Mouse (Mus musculus) neural tube, embryonic 14.5 days (tissue): ENCODE data around the gene Pip5kl1. TPM values are rescaled to one million over a fixed set of nuclear protein-coding genes. Genes with fewer than 3 reads are reported as not detected.

Experiments used
- ATAC-seq: fragments of 200-750 bp; cut with Nextera tagmentation; 2 replicates; pipeline ENCODE4 v1.8.0; 2017; ENCODE audit warnings: low read depth, mild to moderate bottlenecking, moderate TSS enrichment, moderate library complexity
- H3K27ac ChIP-seq: fragments of 300-500 bp; sonication (generic); 2 replicates; pipeline ENCODE4 v1.5.1; 2014; ENCODE audit warnings: low read depth, mild to moderate bottlenecking, control low read depth, low read length, moderate library complexity, mixed read lengths
- H3K27me3 ChIP-seq: fragments of 300-500 bp; sonication (generic); 2 replicates; pipeline ENCODE4 v1.6.1; 2014; ENCODE audit warnings: low read length; ENCODE audit not compliant: control insufficient read depth, insufficient read depth
- H3K36me3 ChIP-seq: fragments of 300-500 bp; sonication (generic); 2 replicates; pipeline ENCODE4 v1.6.1; 2014; ENCODE audit warnings: low read length, mixed read lengths; ENCODE audit not compliant: control insufficient read depth, insufficient read depth
- H3K4me1 ChIP-seq: fragments of 300-500 bp; sonication (generic); 2 replicates; pipeline ENCODE4 v1.6.1; 2014; ENCODE audit warnings: low read length; ENCODE audit not compliant: control insufficient read depth, insufficient read depth
- H3K4me2 ChIP-seq: fragments of 300-500 bp; sonication (generic); 2 replicates; pipeline ENCODE4 v1.6.1; 2014; ENCODE audit warnings: mild to moderate bottlenecking, low read depth, low read length, control low read depth
- H3K4me3 ChIP-seq: fragments of 300-500 bp; sonication (generic); 2 replicates; pipeline ENCODE4 v1.5.1; 2014; ENCODE audit warnings: low read depth, low read length, control low read depth, mixed read lengths
- H3K9ac ChIP-seq: fragments of 300-500 bp; sonication (generic); replicated peaks from 2 replicates; pipeline ENCODE4 v1.6.1; 2014; ENCODE audit warnings: low read depth, mild to moderate bottlenecking, control low read depth, low read length, mixed read lengths
- H3K9me3 ChIP-seq: fragments of 300-500 bp; sonication (generic); 2 replicates; pipeline ENCODE4 v1.6.1; 2016; ENCODE audit warnings: low read length; ENCODE audit not compliant: control insufficient read depth
- WGBS: fragments of 180-500 bp; shearing (Covaris S2); extraction: QIAGEN DNeasy Blood & Tissue Kit; methylation state at CpG from one replicate; pipeline ENCODE4 v1.1.7; 2014; 5-methylcytosine and 5-hydroxymethylcytosine counted together
- polyA plus RNA-seq: library from polyadenylated mRNA; unstranded; fragments of >200 nt; fragmentation: Nextera tagmentation; extraction: Ambion mirVana; gene quantifications from 2 replicates; pipeline ENCODE4 v1.2.1, GENCODE M21; 2014

The Pip5kl1 gene
- polyA plus RNA-seq, 1 experiment from 2014 or later: 17.1 TPM

GRCm38 (mm10) chr2:32610610-32611229 lies 36.1 kb downstream of the Pip5kl1 start:
- WGBS: 18% methylated on average over 23 of the region's 23 CpGs
- H3K27ac ChIP-seq: no peak overlapping the region
- H3K4me1 ChIP-seq: peaks cover 10% of the 10 kb centered on the region
- H3K9me3 ChIP-seq: no peaks in the 10 kb centered on the region
- no peak for ATAC-seq
- no peak overlapping the region for H3K9ac ChIP-seq
- H3K4me3 ChIP-seq: 0 out of 2 replicates have a peak overlapping the region, but pooled peaks have one; percentile 6
- H3K27me3 ChIP-seq: no peaks in the 10 kb centered on the region
- H3K36me3 ChIP-seq: no peaks in the 10 kb centered on the region
- peak overlapping the region; percentile 29; the same call in 1 of the 2 replicates for H3K4me2 ChIP-seq

DNA sequence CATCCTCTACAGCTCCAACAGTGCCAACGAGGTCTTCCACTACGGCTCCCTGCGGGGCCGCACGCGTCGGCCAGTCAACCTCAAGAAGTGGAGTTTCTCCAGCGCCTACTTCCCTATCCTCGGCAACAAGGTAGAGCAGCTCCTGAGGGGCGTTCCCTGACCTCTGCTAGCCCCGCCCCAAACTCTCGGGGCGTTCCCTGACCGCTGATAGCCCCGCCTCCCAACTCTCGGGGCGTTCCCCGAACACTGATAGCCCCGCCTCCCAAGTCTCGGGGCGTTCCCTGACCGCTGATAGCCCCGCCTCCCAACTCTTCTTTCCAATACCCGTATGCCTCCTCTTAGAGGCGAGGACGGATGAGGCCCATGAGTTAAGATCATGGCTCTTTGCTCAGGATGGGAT lies 37.7 kb downstream of the Pip5kl1 start:
- WGBS: 59% methylated on average over 26 of the region's 26 CpGs
- ATAC-seq: no peak
- Histone ChIP-seq H3K27me3 (no peaks in the 10 kb centered on the region), H3K27ac (no peak overlapping the region), H3K4me3 (no peak overlapping the region), H3K9ac (no peak overlapping the region), H3K4me1 (peaks cover 10% of the 10 kb centered on the region), H3K9me3 (no peaks in the 10 kb centered on the region), H3K4me2 (no peak overlapping the region), H3K36me3 (no peaks in the 10 kb centered on the region)

- H3K9ac ChIP-seq: no peak overlapping the region
- H3K4me1 ChIP-seq: peaks cover 13% of the 10 kb centered on the region
- no peaks in the 10 kb centered on the region for H3K36me3 ChIP-seq
- no peak overlapping the region for H3K27ac ChIP-seq
- H3K27me3 ChIP-seq: no peaks in the 10 kb centered on the region
- no peak for ATAC-seq
- no peaks in the 10 kb centered on the region for H3K9me3 ChIP-seq
- no peak overlapping the region for H3K4me3 ChIP-seq
- 94% methylated on average over 1 of the region's 1 CpGs for WGBS
- H3K4me2 ChIP-seq: no peak overlapping the region
These were observed 42.5 kb downstream of the Pip5kl1 start for GRCm38 (mm10) chr2:32617109-32617508.

DNA sequence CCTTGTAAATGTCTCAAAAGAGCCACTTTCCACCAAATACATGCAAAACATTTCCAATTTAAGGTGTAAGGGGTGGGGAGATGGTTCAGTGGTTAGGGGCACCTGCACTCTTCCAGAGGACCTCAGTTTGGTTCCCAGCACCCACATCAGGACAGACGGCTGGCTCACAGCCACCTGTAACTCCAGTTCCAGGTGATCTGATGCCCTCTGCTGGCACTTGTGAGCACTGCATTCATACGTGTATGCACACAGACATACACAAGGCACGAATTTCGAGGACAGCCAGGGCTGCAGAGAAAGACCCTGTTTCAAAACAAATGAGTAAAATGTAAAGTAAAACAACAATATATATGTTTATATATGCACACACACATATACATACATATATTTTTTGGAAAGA lies 43.0 kb downstream of the Pip5kl1 start:
- no peak for ATAC-seq
- 95% methylated on average over 4 of the region's 4 CpGs for WGBS

GRCm38 (mm10) chr2:32618051-32618450 lies 43.5 kb downstream of the Pip5kl1 start:
- no peaks in the 10 kb centered on the region for H3K9me3 ChIP-seq
- no peaks in the 10 kb centered on the region for H3K27me3 ChIP-seq
- 48% methylated on average over 9 of the region's 9 CpGs for WGBS
- H3K4me1 ChIP-seq: peaks cover 13% of the 10 kb centered on the region
- no peak overlapping the region for H3K4me2 ChIP-seq
- H3K27ac ChIP-seq: no peak overlapping the region
- H3K4me3 ChIP-seq: no peak overlapping the region
- no peaks in the 10 kb centered on the region for H3K36me3 ChIP-seq
- ATAC-seq: no peak
- no peak overlapping the region for H3K9ac ChIP-seq

More for the DNA sequence above, 43.0 kb downstream of the Pip5kl1 start:
- peaks cover 13% of the 10 kb centered on the region for H3K4me1 ChIP-seq
- no peaks in the 10 kb centered on the region for H3K9me3 ChIP-seq
- no peak overlapping the region for H3K9ac ChIP-seq
- no peak overlapping the region for H3K4me3 ChIP-seq
- no peaks in the 10 kb centered on the region for H3K27me3 ChIP-seq
- no peaks in the 10 kb centered on the region for H3K36me3 ChIP-seq
- H3K4me2 ChIP-seq: no peak overlapping the region
- H3K27ac ChIP-seq: no peak overlapping the region

DNA sequence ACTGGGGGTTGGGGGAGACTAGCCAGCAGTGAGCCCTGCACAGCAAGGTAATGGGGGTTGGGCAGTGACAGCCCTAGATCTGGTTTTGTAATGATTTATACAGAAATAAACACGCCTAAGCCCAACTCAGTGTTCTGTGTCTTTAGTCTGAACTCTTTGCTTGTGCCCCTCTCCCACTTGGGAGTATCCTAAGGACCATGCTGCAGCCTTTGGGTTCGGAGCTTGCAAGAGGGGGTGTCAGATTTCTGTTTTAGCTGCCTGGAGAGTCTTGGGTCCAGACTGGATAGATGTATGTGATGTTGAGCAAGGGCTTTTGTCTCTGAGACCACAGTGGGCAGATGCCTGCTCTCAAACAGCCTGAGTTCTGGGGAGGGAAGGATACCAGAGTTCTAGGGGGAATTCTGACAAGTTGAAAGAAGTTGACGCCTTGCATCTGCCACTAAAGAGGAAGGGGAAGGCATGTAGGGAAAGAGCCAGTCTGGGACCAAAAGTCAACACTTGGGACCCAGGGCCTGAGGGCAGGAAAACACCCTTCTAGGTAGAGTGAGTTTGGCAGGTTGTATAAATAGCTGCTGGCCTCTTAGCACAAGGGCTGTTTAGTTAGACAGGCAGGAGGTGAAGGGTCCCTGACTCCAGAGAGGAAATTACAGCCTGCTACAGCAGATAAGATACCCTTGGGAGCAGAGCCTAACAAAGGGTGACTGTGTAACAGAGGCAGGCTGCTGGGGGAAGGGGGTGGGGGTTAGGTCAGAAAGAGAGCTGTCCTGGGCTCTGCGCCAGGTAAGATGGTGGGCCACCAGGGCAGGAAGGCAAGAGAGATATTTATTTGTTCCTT lies 46.3 kb downstream of the Pip5kl1 start:
- H3K4me1 ChIP-seq: peaks cover 22% of the 10 kb centered on the region
- H3K4me2 ChIP-seq: no peak overlapping the region
- H3K36me3 ChIP-seq: no peaks in the 10 kb centered on the region
- no peaks in the 10 kb centered on the region for H3K9me3 ChIP-seq
- H3K9ac ChIP-seq: no peak overlapping the region
- H3K4me3 ChIP-seq: no peak overlapping the region
- 40% methylated on average over 4 of the region's 4 CpGs for WGBS
- peak; percentile 45; the same call in 1 of the 2 replicates for ATAC-seq
- peak overlapping the region; percentile 44 for H3K27ac ChIP-seq
- no peaks in the 10 kb centered on the region for H3K27me3 ChIP-seq

DNA sequence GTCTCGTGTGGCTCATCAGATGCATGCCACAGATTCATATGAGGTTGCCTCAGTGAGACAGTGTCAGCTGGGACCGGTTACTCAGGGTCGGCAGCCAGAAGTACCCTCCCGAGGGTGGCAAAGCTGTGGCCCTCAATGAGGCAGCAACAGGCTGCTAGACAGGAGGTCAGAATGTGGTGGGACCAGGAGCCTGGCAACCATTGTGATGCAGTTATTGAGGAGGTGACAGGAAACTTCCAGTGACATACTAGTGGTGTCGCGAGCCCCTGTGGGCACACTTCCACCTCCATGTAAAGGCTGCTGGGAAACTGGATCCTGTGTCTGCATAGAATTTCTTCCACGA lies 46.9 kb downstream of the Pip5kl1 start, which contains the start of gene Ak1:
Ak1 (plus strand) TSS at position 242 of the 343 bp plus-strand sequence.
- Histone ChIP-seq H3K27me3 (no peaks in the 10 kb centered on the region), H3K4me1 (peaks cover 28% of the 10 kb centered on the region), H3K4me2 (no peak within 1 kb of the TSS), H3K36me3 (no peaks in the 10 kb centered on the region), H3K9ac (no peak within 1 kb of the TSS), H3K27ac (peak within 1 kb of the TSS; percentile 44), H3K9me3 (no peaks in the 10 kb centered on the region), H3K4me3 (no peak within 1 kb of the TSS)
- ATAC-seq: peak; percentile 18; the same call in 1 of the 2 replicates
- 35% methylated on average over 7 of the region's 7 CpGs for WGBS

GRCm38 (mm10) chr2:32624111-32624748 lies 49.6 kb downstream of the Pip5kl1 start:
- Histone ChIP-seq H3K9me3 (no peaks in the 10 kb centered on the region), H3K9ac (no peak overlapping the region), H3K4me1 (peaks cover 50% of the 10 kb centered on the region), H3K36me3 (no peaks in the 10 kb centered on the region), H3K4me2 (no peak overlapping the region), H3K27me3 (no peaks in the 10 kb centered on the region), H3K27ac (no peak overlapping the region), H3K4me3 (no peak overlapping the region)
- ATAC-seq: no peak
- 85% methylated on average over 5 of the region's 5 CpGs for WGBS
